Mouse (Mus musculus): Measurements from ENCODE around the gene Ankrd39.
"Not testable (repeated sequence)": the region's sequence is repeated elsewhere in the genome, so short reads cannot be mapped to it uniquely, and the experiment has no call there.

Gene Ankrd39

DNA sequence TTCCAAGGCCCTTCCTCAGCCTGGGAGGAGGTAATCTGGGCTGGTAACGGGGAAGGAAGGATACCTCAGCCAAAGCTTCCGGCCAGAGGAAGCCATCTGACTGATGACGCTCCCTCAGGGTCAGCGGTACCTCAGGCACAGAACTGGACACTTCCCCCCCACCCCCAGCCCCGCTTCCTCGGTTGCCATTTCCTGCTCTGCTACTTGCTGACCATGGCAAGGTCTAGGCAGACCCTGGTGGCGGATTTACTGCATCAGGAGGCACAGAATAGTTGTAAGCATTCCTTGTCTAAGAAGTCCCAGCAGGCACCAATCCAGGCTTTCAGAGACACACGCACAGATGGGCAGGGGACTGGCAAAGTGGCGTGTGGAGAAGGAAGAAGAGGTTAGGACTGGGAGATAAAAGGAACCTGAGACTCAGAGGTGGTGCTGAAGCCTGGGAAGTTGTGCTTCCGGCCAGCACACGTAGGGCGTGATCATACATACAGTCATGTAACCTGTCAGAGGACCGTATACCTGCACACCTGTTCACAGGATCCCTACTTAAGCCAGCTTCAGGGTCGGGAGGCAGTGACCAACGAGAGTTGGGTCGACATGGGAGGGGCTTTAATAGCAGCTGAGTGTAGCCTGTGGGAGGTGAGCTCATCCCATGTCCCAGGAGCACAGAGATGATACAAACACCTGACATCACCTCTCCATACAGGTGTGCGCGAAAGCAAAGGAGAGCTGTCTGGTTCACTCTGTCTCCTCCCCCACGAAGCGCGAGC is 7.6 kb upstream of the Ankrd39 start:
- DNase-seq (ENCODE audit: low read depth, low spot score) = no peak

GRCm38 (mm10) chr1:36552506-36552905 is 5.3 kb upstream of the Ankrd39 start:
- no peak for DNase-seq (ENCODE audit: low read depth, low spot score)

- no peak for DNase-seq (ENCODE audit: low read depth, low spot score)
Measured at GRCm38 (mm10) chr1:36551904-36552303, 4.7 kb upstream of the Ankrd39 start.

- no peak for DNase-seq (ENCODE audit: low read depth, low spot score)
Measured at GRCm38 (mm10) chr1:36550075-36550863, 3.0 kb upstream of the Ankrd39 start.

GRCm38 (mm10) chr1:36549491-36549890 is 2.2 kb upstream of the Ankrd39 start:
- DNase-seq (ENCODE audit: low read depth, low spot score) = no peak

DNA sequence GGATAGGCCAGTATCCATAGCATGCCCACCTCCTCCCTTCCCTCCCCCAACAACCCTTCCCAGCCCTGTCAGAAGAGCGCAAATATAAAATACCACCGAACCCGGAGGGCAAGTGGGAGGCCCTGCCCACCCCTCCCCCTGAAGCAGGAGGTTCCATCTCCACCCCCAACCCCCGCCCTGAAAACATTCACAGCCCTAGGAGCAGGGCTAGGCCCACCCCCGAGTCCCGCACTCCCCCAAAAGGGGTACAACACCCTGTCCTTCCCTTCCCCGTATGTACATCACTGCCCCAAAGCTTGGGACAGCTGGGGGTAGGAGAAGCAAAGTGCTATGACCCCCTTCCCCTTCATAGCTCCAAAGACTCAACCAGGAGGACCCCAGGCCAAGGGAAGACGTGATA is 1.5 kb upstream of the Ankrd39 start:
- DNase-seq (ENCODE audit: low read depth, low spot score) = no peak

- DNase-seq (ENCODE audit: low read depth, low spot score) = peak; percentile 43
Measured at GRCm38 (mm10) chr1:36547981-36548598, 845 bp upstream of the Ankrd39 start.

DNA sequence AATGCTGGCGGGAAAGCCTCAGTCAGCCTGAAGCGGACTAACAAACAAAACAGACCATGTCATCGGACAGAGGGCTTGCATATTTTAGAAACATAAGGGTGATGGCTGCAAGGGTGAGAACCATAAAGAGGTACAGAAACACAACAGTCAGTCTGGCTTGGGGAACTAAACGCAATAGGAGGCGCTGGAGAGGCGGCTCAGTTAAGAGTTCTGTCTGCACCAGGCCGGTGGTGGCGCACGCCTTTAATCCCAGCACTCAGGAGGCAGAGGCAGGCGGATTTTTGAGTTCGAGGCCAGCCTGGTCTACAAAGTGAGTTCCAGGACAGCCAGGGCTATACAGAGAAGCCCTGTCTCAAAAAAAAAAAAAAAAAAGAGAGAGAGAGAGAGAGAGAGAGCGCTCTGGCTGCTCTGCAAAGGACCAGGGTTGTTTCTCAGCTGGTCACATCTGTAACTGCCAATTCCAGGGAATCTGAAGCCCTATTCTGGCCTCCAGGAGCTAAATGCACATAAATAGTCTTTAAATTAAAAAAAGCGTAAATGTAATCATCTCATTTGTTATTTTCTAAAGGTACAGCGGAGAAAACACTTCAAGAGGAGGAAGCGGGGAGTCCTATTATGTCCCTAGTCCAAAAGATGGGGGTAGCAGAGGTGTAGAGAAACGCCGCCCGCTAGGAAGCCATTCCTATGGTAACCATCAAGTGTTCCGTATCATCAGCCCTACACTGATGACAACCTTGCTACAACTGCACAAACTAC is 1.2 kb downstream of the Ankrd39 start:
- DNase-seq (ENCODE audit: low read depth, low spot score) = no peak

DNA sequence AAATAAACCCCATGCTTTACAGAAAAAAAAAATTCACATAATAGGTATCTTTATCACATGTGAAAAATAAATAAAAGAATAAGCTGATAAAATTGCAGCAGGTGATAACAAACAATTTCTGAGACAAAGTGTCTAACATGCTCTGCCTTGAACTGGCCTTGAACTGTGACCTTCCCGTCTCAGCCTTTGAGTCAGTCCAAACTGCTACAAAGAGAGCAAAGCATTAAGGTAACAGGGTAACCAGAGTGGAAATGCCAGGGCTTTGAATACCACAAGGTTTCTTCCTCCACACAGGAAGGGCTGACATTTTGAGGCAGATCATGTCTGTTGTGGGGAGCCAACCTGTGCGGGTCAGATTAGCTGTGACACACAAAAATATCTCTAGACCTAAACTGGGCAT is 1.9 kb downstream of the Ankrd39 start:
- DNase-seq (ENCODE audit: low read depth, low spot score) = no peak

- DNase-seq (ENCODE audit: low read depth, low spot score) = no peak
Measured at GRCm38 (mm10) chr1:36542925-36543324, 4.3 kb downstream of the Ankrd39 start.

- no peak for DNase-seq (ENCODE audit: low read depth, low spot score)
Measured at GRCm38 (mm10) chr1:36541844-36542243, 5.4 kb downstream of the Ankrd39 start.

DNA sequence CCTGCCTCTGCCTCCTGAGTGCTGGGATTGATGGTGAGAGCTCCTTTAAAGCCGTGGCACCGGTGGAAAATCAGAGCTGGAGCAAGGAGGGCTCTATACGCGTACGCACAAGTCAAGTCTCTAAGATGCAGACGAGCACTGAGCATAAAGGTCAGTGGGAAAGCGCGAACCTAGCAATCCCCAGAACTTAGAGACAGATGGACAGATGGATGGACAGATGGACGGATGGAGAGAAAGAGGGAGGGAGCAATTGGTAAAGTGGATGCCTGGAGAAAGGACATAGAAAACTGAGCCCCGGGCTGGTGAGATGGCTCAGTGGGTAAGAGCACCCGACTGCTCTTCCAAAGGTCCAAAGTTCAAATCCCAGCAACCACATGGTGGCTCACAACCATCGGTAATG is 6.4 kb downstream of the Ankrd39 start:
- DNase-seq (ENCODE audit: low read depth, low spot score) = no peak

GRCm38 (mm10) chr1:36540132-36540531 is 7.1 kb downstream of the Ankrd39 start:
- no peak for DNase-seq (ENCODE audit: low read depth, low spot score)

GRCm38 (mm10) chr1:36539186-36539585 is 8.1 kb downstream of the Ankrd39 start, which contains the start of gene Gm42417:
Gm42417 (minus strand) TSS chr1:36539429.
- DNase-seq (ENCODE audit: low read depth, low spot score) = no peak

DNA sequence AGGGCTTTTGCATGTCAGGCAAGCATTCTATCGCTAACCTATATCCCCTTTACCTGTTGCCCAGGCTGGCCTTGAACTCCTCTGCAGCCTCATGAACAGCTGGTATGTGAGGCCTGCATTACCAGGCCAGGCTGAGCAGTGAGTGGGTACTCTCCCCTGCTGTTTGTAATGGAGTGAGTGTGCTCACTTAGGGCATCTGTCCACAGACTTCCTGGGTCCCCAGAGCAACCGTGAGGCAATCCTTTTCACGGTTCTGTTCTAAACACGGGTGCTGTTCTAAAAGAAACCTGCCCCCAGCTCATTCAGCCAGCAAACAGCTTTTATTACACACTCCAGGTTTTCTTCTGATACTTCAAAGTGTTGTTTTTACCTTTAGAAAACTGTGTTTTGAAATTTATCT is 8.5 kb downstream of the Ankrd39 start:
- DNase-seq (ENCODE audit: low read depth, low spot score) = no peak

DNA sequence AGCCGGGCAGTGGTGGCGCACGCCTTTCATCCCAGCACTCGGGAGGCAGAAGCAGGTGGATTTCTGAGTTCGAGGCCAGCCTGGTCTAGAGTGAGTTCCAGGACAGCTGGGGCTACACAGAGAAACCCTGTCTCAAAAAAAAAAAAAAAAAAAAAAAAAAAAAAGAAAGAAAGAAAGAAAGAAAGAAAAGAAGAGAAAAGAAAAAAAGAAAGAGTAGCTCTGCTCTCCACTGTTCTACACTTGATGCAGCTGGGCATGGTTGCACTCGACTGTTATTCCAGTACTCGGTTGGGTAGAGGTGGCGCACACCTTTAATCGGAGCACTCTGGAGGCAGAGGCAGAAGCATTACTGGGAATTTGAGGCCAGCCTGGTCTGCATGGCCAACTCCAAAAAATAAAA is 10.5 kb downstream of the Ankrd39 start, which contains the start of gene Ankrd23:
TSS of gene Ankrd23 (minus strand) at position 101 of the 400 bp plus-strand sequence.
- not testable (repeated sequence) for DNase-seq (ENCODE audit: low read depth, low spot score)

DNA sequence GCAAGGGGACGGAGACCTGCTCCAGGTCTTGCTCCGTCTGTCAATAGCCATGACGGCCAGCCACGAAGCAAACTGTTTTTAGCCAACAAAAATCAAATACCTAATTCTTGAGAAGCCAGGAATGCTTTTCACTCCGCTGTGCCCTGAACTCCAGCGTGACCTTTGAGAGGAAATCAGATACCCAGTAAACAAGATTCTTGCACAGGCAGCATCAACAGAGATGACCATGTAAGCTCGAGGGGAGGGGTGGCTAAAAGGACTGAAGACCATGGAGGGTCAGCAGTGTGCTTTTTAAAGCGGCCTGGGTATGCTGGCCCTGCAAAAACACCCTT is 10.9 kb downstream of the Ankrd39 start:
- DNase-seq (ENCODE audit: low read depth, low spot score) = no peak

GRCm38 (mm10) chr1:36535477-36536396 is 11.5 kb downstream of the Ankrd39 start:
- no peak for DNase-seq (ENCODE audit: low read depth, low spot score)

DNA sequence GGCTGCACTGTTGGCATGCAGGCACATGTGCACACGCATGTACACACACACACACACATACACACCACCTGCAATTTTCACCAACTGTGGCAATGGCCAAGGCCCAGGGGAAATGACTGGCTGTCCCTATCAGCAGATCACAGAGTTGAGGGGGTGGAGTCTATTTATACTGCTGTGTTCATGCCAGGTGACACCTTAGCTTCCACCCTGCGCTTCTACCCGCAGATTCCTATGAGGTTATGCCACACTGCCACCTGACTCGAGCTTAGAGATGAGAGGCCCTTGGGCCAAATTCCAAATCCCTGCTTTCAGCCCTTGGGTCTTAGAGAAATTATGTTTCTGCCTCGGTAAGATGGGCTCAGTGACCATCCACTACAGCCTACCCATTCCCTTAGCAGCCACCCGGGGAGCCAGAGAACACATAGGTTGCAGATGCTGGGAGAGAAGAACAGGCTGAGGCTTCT is 12.6 kb downstream of the Ankrd39 start:
- DNase-seq (ENCODE audit: low read depth, low spot score) = no peak

GRCm38 (mm10) chr1:36533546-36533945 is 13.7 kb downstream of the Ankrd39 start:
- no peak for DNase-seq (ENCODE audit: low read depth, low spot score)

- no peak for DNase-seq (ENCODE audit: low read depth, low spot score)
Measured at GRCm38 (mm10) chr1:36531461-36531860, 15.8 kb downstream of the Ankrd39 start.
